Mouse (Mus musculus) ZHBTc4 (cell line): ENCODE measurements around the gene Kcnn4.

Experiments used
- DNase-seq: peaks from one replicate; pipeline ENCODE4 v3.0.0-alpha.2; 2011; ENCODE audit warnings: low read depth, low spot score

Gene Kcnn4

GRCm38 (mm10) chr7:24423107-24423763 lies 53.2 kb downstream of the Kcnn4 start:
- DNase-seq: no peak

GRCm38 (mm10) chr7:24423956-24424732 lies 54.1 kb downstream of the Kcnn4 start:
- no peak for DNase-seq

DNA sequence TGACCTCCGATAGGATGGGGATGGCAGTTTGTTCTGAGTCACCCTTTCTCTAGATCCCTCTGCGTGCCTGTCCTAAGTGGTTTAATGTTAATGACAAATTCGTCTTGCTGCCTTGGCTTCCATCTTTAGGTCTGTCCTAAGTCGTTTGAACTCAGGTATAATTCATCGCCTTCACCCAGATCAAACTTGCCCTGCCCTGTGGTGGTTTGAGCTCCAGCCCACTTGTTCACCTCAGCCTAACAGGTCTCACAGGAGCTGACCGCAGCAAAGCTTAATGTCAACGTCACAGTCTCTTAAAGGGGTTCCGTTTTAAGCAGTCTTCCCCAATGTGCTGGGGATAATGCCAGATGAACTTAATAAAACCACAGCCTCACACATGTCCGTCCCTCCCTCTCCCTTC lies 55.9 kb downstream of the Kcnn4 start:
- DNase-seq: no peak

- no peak for DNase-seq
These were observed 57.1 kb downstream of the Kcnn4 start for GRCm38 (mm10) chr7:24427168-24427567.

GRCm38 (mm10) chr7:24428725-24429124 lies 58.7 kb downstream of the Kcnn4 start:
- no peak for DNase-seq

DNA sequence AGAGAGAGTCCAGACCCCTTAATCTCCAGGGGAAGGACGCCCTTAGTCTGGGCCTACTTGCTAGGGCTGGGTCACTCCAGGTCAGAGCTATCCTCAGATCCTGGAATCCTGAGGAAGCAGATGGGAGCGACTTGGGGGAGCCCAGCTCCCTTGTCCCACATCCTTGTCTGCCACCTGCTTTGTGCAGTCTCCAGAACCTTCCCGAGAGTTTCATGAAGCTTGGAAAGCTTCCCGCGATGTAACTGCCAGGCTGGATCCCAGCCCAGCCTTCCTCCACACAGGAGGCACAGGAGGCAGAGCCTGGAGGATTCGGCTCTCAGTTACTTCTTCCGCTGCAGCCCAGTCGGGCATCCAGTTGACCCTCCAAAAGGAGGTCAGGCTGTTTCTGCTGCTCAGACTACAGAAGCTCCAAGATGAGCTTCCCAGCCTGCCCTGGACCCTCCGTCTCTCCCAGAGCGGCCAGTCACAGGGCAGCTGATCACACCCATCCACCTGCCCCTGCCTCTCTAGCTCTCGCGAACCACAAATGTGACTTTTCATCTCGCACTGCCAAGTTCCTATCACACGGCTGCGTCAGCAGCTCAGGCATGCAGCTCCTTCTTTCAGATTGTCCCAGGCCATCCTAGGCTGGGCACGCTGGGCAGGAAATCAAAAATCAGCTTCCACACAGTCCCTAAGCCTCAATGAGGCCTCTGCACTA lies 59.5 kb downstream of the Kcnn4 start:
- no peak for DNase-seq

DNA sequence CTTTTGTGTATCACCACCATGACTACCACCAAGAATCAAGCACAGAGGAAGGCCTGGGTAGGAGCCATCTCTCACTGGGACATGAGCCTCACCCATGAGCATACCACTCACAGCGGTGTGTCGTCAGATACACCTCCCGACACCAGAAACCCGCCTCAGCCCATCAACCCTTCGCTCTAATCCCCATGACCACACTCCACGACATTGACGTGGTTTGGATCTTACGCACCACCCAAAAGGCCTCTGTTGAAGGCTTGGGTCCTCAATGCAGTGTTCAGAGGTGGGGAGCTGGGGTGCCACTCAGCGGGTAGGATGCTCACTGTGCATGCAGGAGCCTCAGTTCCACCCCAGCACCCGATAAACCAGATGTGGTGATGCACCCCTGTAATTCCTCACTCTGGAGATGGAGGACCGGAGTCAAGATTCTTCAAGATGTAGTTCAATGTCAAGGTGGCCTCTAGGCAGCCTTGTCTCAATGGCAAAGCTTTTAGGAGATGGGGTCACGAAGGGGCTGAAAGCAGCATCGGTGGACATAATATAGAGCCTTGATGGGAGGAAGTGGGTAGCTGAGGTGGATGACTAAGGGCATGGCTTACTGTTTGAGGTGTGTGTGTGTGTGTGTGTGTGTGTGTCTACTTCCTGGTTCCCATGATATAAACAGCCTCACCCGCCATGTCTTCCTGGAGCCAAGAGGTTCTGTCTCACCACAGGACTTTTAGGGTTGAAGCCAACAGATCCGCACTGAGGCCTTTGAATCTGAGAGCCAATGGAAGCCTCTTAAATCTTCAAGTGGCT lies 60.7 kb downstream of the Kcnn4 start:
- DNase-seq: no peak

DNA sequence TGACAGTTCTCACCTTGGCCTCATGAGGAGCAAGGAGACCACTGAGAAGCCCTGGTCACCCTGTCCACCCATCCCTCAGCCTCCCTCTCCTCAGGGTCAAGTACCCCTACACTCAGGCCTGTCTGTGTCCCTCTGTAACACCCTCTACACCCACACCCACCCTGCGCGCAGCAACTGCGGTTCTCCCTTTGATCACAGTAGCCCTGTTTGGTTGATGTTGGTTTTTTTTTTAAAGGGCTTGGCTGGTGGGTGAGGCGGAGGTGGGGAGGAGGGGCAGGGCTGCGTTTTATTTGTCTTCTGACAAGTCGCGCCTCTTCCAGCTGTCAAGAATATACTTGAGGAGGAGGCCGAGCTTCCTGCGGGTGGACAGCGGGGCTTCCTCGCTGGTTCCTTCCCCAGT lies 61.6 kb downstream of the Kcnn4 start:
- no peak for DNase-seq

- no peak for DNase-seq
These were observed 65.2 kb downstream of the Kcnn4 start for GRCm38 (mm10) chr7:24435305-24435704.
